Mouse (Mus musculus): ENCODE data around the gene Cux2. TPM values are rescaled to one million over a fixed set of nuclear protein-coding genes. Genes with fewer than 3 reads are reported as not detected.
A peak's percentile ranks its signal among the peaks of the same experiment; 100 is the strongest.

The Cux2 gene
- 4.9 and 5.2 TPM in 2 replicates for polyA plus RNA-seq (2014; fragmentation: Nextera tagmentation; extraction: Ambion mirVana)

DNA sequence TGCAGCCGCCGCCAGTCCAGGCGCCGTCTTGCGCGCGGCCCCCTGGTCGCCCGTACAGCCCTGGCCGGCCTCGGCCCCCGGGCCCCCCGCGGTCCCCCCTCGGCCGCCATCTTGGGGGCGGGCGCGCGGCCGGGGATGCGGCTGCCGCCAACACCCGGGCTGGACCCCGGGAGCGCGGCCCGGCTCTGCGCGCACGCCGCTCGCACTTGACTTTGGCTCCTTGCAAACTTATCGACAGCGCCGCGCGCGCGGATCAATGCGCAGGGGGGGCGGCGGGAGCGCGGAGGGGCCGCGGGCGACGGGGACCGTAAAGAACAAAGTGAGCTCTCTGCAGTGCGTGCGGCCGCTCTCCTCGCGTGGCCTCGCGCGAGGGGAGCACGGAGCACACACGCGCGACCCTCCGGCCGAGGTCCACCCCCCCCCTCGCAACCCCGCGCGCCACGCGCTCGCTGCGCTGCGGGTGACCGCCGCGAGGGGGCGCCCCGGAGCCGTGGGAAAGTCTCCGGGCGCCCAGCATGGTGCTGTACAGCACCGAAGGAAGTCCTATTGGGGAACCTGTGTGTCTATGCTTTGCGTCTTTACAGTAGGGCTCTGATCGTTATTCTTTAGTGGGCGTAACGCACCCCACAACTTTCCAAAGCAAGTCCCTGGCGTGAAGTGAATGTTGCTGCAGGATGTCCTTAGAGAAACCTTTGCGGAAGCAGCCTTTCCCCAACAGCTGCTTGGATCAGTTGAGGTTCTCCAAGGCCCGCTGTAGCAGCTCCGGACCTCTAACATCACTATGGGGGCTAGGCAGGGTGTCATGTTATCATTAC is at the start of gene Cux2:
TSS of gene Cux2 (minus strand) at position 86 of the 815 bp plus-strand sequence.
- under 1% methylated on average over 76 of the region's 90 CpGs for WGBS
- Histone ChIP-seq H3K9ac (ENCODE audit: low read depth, low read length) (peak within 1 kb of the TSS; percentile 63), H3K4me2 (peak within 1 kb of the TSS; percentile 67), H3K27ac (ENCODE audit: low read depth, low read length) (peak within 1 kb of the TSS; percentile 52; the same call in 1 of the 2 replicates), H3K27me3 (replicated peaks; ENCODE audit: control insufficient read depth, insufficient read depth, low read length) (peaks cover 73% of the 10 kb centered on the region), H3K4me3 (ENCODE audit: low read depth, low read length) (peak within 1 kb of the TSS; percentile 81), H3K9me3 (ENCODE audit: control insufficient read depth, low read length) (no peaks in the 10 kb centered on the region), H3K4me1 (replicated peaks; ENCODE audit: control insufficient read depth, insufficient read depth, low read length) (peaks cover 7% of the 10 kb centered on the region), H3K36me3 (ENCODE audit: control insufficient read depth, insufficient read depth, low read length) (no peaks in the 10 kb centered on the region)
- ATAC-seq (replicated peaks; ENCODE audit: low FRiP score) (peak; percentile 65), DNase-seq (ENCODE audit: low spot score) (peak; percentile 76)

DNA sequence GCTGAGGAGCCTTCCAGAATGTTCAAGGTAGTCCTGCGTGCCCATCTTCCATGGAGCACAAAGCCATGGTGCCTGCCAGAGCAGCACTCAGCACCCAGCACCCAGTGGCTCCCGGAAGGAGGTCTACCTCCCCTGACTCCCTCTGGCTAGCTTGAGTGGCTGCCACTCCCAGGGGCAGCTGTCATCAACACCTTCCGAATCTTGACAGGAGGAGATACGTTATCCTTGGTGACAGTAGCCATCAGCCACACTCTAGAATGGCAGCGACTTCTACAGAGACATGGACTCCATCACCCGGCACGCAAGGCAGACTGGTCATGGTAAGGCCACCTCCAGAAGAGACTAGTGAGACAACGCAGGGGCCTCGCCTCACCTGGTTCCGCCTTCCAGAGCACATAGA is 44.5 kb upstream of the Cux2 start:
- no peaks in the 10 kb centered on the region for H3K9me3 ChIP-seq (ENCODE audit: control insufficient read depth, low read length)
- no peaks in the 10 kb centered on the region; the same call in 1 of the 2 replicates for H3K27me3 ChIP-seq (replicated peaks; ENCODE audit: control insufficient read depth, insufficient read depth, low read length)
- H3K4me2 ChIP-seq = no peak overlapping the region
- DNase-seq (ENCODE audit: low spot score) (no peak), ATAC-seq (replicated peaks; ENCODE audit: low FRiP score) (no peak)
- no peak overlapping the region for H3K27ac ChIP-seq (ENCODE audit: low read depth, low read length)
- H3K9ac ChIP-seq (ENCODE audit: low read depth, low read length) = no peak overlapping the region
- 69% methylated on average over 10 of the region's 10 CpGs for WGBS
- H3K4me1 ChIP-seq (replicated peaks; ENCODE audit: control insufficient read depth, insufficient read depth, low read length) = no peaks in the 10 kb centered on the region
- H3K4me3 ChIP-seq (ENCODE audit: low read depth, low read length) = no peak overlapping the region
- no peaks in the 10 kb centered on the region for H3K36me3 ChIP-seq (ENCODE audit: control insufficient read depth, insufficient read depth, low read length)

DNA sequence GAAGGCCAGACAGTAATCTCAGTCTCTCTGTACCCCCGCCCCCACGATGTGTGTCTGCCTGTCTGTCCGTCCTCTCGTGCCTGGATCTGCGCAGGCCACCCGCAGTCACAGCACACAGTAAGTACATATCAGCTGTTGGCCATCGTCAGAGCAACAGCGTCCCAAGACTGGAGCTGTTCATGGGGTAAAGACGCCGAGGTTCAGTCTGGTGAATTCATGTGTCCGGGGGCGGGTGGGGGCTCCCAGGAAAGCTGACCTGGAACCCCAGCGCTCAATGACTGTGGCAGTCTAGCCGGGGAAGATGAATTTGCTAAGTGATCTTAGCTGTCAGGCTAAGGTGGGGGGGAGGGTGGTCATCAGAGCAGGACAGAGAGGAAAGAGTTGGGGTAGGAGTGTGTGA is 43.8 kb upstream of the Cux2 start:
- 88% methylated on average over 14 of the region's 14 CpGs for WGBS
- no peaks in the 10 kb centered on the region for H3K36me3 ChIP-seq (ENCODE audit: control insufficient read depth, insufficient read depth, low read length)
- DNase-seq (ENCODE audit: low spot score) (no peak), ATAC-seq (replicated peaks; ENCODE audit: low FRiP score) (no peak)
- H3K9ac ChIP-seq (ENCODE audit: low read depth, low read length) = no peak overlapping the region
- no peaks in the 10 kb centered on the region for H3K4me1 ChIP-seq (replicated peaks; ENCODE audit: control insufficient read depth, insufficient read depth, low read length)
- H3K27me3 ChIP-seq (replicated peaks; ENCODE audit: control insufficient read depth, insufficient read depth, low read length) = no peaks in the 10 kb centered on the region; the same call in 1 of the 2 replicates
- H3K9me3 ChIP-seq (ENCODE audit: control insufficient read depth, low read length) = no peaks in the 10 kb centered on the region
- no peak overlapping the region for H3K4me3 ChIP-seq (ENCODE audit: low read depth, low read length)
- H3K27ac ChIP-seq (ENCODE audit: low read depth, low read length) = no peak overlapping the region
- no peak overlapping the region for H3K4me2 ChIP-seq

DNA sequence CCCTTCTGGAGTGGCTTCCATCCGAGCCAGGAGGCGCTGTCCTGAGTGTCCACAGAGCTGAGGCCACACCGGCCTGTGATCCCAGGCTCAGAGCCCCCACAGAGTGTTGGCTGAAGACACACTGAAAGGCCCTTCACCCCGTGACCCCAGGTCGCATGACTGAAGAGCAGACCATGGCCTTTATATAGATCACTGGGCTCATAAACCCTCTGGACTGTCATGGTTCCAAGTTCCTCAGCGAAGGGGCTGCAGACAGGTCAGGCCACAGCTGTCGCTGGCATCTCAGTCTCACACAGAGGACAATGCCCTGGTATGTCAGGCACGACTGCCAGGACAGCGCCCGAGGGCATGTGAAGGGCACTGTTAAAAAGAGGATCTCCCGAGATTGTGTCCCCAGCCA is 42.9 kb upstream of the Cux2 start:
- Histone ChIP-seq H3K9me3 (ENCODE audit: control insufficient read depth, low read length) (no peaks in the 10 kb centered on the region), H3K27me3 (replicated peaks; ENCODE audit: control insufficient read depth, insufficient read depth, low read length) (no peaks in the 10 kb centered on the region), H3K4me1 (replicated peaks; ENCODE audit: control insufficient read depth, insufficient read depth, low read length) (no peaks in the 10 kb centered on the region), H3K4me2 (no peak overlapping the region), H3K27ac (ENCODE audit: low read depth, low read length) (no peak overlapping the region), H3K36me3 (ENCODE audit: control insufficient read depth, insufficient read depth, low read length) (no peaks in the 10 kb centered on the region), H3K4me3 (ENCODE audit: low read depth, low read length) (no peak overlapping the region), H3K9ac (ENCODE audit: low read depth, low read length) (no peak overlapping the region)
- no peak for DNase-seq (ENCODE audit: low spot score)
- WGBS = 75% methylated on average over 11 of the region's 11 CpGs
- no peak for ATAC-seq (replicated peaks; ENCODE audit: low FRiP score)

DNA sequence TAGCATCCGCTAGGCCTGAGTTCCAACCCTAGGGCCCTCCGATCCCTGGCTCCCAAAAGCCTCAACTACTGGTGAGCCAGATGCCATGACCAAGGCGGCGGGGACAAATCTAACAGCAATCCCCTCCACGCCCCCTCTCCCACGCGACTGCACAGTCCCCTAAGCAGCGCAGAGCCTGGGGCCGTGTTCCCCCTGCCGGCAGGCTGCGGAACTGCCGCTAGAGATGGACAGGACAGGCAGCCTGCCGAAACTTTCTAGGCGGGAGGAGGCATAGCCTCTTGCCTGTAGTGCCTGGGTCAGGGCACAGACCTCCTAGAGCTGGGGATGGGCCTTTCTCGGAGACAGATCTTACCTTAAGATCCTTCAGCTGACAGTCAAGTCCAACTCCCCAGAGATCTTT is 41.2 kb upstream of the Cux2 start:
- Histone ChIP-seq H3K4me3 (ENCODE audit: low read depth, low read length) (no peak overlapping the region), H3K4me1 (replicated peaks; ENCODE audit: control insufficient read depth, insufficient read depth, low read length) (no peaks in the 10 kb centered on the region), H3K36me3 (ENCODE audit: control insufficient read depth, insufficient read depth, low read length) (no peaks in the 10 kb centered on the region), H3K27me3 (replicated peaks; ENCODE audit: control insufficient read depth, insufficient read depth, low read length) (no peaks in the 10 kb centered on the region), H3K9ac (ENCODE audit: low read depth, low read length) (no peak overlapping the region), H3K27ac (ENCODE audit: low read depth, low read length) (no peak overlapping the region), H3K9me3 (ENCODE audit: control insufficient read depth, low read length) (no peaks in the 10 kb centered on the region), H3K4me2 (no peak overlapping the region)
- DNase-seq (ENCODE audit: low spot score) (peak; percentile 66), ATAC-seq (replicated peaks; ENCODE audit: low FRiP score) (no peak)
- WGBS = 16% methylated on average over 15 of the region's 15 CpGs

DNA sequence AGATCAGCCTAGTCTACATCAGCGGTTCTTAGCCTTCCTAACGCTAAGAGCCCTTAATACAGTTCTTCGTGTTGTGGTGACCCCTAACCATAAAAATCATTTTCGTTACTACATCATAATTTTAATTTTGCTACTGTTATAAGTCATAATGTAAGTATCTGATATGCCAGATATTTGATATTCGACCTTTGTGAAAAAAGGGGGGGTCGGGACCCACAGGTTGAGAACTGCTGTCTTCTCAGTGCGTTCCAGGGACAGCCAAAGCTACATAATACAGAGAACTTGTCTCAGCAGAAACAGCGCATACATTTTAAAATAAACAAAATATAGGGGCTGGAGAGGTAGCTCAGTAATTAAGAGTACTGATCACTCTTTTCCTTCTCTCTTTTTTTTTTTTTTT is 39.8 kb upstream of the Cux2 start:
- Histone ChIP-seq H3K27me3 (replicated peaks; ENCODE audit: control insufficient read depth, insufficient read depth, low read length) (no peaks in the 10 kb centered on the region), H3K9ac (ENCODE audit: low read depth, low read length) (no peak overlapping the region), H3K4me3 (ENCODE audit: low read depth, low read length) (no peak overlapping the region), H3K4me1 (replicated peaks; ENCODE audit: control insufficient read depth, insufficient read depth, low read length) (no peaks in the 10 kb centered on the region), H3K27ac (ENCODE audit: low read depth, low read length) (no peak overlapping the region), H3K9me3 (ENCODE audit: control insufficient read depth, low read length) (no peaks in the 10 kb centered on the region), H3K4me2 (no peak overlapping the region), H3K36me3 (ENCODE audit: control insufficient read depth, insufficient read depth, low read length) (no peaks in the 10 kb centered on the region)
- no peak for DNase-seq (ENCODE audit: low spot score)
- WGBS = 75% methylated on average over 8 of the region's 8 CpGs
- no peak for ATAC-seq (replicated peaks; ENCODE audit: low FRiP score)

DNA sequence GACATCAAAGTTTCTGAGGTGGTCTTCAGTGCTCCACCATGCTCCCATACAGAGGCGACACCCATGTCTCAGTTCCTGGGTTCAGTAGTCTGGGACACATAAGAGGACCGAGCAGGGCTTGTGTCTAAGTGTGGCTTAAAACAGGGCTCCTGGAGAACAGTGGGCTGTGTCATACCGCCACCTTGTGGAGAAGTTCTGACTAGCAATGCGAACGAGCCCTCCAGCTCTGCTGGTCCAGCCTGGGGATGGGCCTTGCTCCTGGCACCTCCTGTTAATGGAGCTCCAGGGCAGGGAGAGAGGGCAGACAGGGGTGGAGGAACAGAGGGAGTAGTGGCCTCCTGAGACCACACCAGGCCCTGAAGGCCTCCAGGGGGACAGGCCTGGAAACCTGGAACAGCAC is 39.0 kb upstream of the Cux2 start:
- H3K36me3 ChIP-seq (ENCODE audit: control insufficient read depth, insufficient read depth, low read length) = no peaks in the 10 kb centered on the region
- WGBS = 4% methylated on average over 5 of the region's 5 CpGs
- H3K4me3 ChIP-seq (ENCODE audit: low read depth, low read length) = no peak overlapping the region
- ATAC-seq (replicated peaks; ENCODE audit: low FRiP score) (peak; percentile 51; the same call in 1 of the 2 replicates), DNase-seq (ENCODE audit: low spot score) (peak; percentile 76)
- H3K27ac ChIP-seq (ENCODE audit: low read depth, low read length) = no peak overlapping the region
- H3K4me1 ChIP-seq (replicated peaks; ENCODE audit: control insufficient read depth, insufficient read depth, low read length) = no peaks in the 10 kb centered on the region
- H3K27me3 ChIP-seq (replicated peaks; ENCODE audit: control insufficient read depth, insufficient read depth, low read length) = no peaks in the 10 kb centered on the region
- H3K4me2 ChIP-seq = no peak overlapping the region
- H3K9me3 ChIP-seq (ENCODE audit: control insufficient read depth, low read length) = no peaks in the 10 kb centered on the region
- no peak overlapping the region for H3K9ac ChIP-seq (ENCODE audit: low read depth, low read length)

DNA sequence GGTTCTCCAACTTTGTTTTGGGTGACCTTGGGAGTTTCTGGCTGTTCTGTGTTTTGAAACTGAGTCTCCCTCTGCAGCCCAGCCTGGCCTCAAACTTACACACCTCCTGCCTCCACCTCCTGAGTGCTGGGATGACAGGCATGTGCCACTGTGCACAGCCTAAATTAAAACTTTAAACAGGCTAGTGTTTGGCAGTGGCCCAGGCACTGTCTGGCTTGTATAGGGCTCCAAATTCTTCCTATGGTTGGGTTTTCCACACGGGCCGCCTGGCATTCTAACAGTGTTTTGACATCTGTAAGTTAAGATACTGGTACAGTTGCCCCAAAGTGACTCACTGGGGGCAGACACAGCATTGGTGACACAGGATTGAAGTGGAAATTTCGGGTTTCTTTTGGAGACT is 36.2 kb upstream of the Cux2 start:
- Histone ChIP-seq H3K4me1 (replicated peaks; ENCODE audit: control insufficient read depth, insufficient read depth, low read length) (no peaks in the 10 kb centered on the region), H3K4me3 (ENCODE audit: low read depth, low read length) (no peak overlapping the region), H3K36me3 (ENCODE audit: control insufficient read depth, insufficient read depth, low read length) (no peaks in the 10 kb centered on the region), H3K27me3 (replicated peaks; ENCODE audit: control insufficient read depth, insufficient read depth, low read length) (0 out of 2 replicates have a peak, but pooled peaks cover 2% of the 10 kb centered on the region), H3K4me2 (no peak overlapping the region), H3K27ac (ENCODE audit: low read depth, low read length) (no peak overlapping the region), H3K9ac (ENCODE audit: low read depth, low read length) (no peak overlapping the region), H3K9me3 (ENCODE audit: control insufficient read depth, low read length) (no peaks in the 10 kb centered on the region)
- ATAC-seq (replicated peaks; ENCODE audit: low FRiP score) (no peak), DNase-seq (ENCODE audit: low spot score) (no peak)
- 71% methylated on average over 3 of the region's 3 CpGs for WGBS

DNA sequence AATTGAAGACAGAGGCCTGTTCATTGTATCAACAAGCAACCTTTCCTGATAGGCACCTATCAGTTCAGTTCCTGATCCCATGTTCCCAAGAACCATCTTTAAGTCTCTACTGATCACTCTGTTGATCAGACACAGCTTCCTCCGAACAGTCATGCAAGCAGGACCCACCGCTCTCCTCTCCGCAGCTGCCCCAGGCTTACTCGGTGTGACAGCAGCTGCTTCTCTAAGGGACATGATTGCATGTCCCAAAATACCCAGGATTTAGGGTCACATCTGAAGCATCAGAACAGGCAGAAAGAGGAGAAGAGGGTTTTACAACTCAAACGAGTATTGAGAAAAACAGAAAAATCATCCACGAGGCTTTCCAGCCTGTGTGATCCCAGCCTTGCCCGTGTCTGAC is 35.4 kb upstream of the Cux2 start:
- H3K27ac ChIP-seq (ENCODE audit: low read depth, low read length) = no peak overlapping the region
- H3K27me3 ChIP-seq (replicated peaks; ENCODE audit: control insufficient read depth, insufficient read depth, low read length) = 0 out of 2 replicates have a peak, but pooled peaks cover 2% of the 10 kb centered on the region
- ATAC-seq (replicated peaks; ENCODE audit: low FRiP score) (no peak), DNase-seq (ENCODE audit: low spot score) (no peak)
- no peaks in the 10 kb centered on the region for H3K9me3 ChIP-seq (ENCODE audit: control insufficient read depth, low read length)
- no peak overlapping the region for H3K9ac ChIP-seq (ENCODE audit: low read depth, low read length)
- H3K4me2 ChIP-seq = no peak overlapping the region
- no peaks in the 10 kb centered on the region for H3K36me3 ChIP-seq (ENCODE audit: control insufficient read depth, insufficient read depth, low read length)
- H3K4me1 ChIP-seq (replicated peaks; ENCODE audit: control insufficient read depth, insufficient read depth, low read length) = no peaks in the 10 kb centered on the region
- H3K4me3 ChIP-seq (ENCODE audit: low read depth, low read length) = no peak overlapping the region
- WGBS = 78% methylated on average over 7 of the region's 7 CpGs
